In genomic region chr6:121099831-121100230, GRCm38 (mm10) we compare ENCODE assay signal across 16 mouse cellular contexts. TPM values are rescaled to one million over a fixed set of nuclear protein-coding genes. Genes with fewer than 3 reads are reported as not detected.
A peak's percentile ranks its signal among the peaks of the same experiment; 100 is the strongest.
DNase-seq lines count a peak whose midpoint lies in the region; ATAC-seq and TF ChIP-seq lines count a peak whose summit lies in the region.
"Had no signal": no experiment of that assay in that cellular context is flagged by ENCODE, and none has a peak within 500 bp of the region (broad histone marks: within the 10 kb centered on the region; RNA-seq: fewer than 3 reads in every experiment).

No protein-coding gene starts in this region.

- peak overlapping the region; percentile 22; the same call in 1 of the 2 replicates for H3K27ac ChIP-seq in cerebellum, adult 2 months (ENCODE audit: insufficient read depth, low read length)
- peak overlapping the region; percentile 22; the same call in 1 of the 2 replicates for H3K27ac ChIP-seq in heart, postnatal 0 days (ENCODE audit: low read depth)
- 0 out of 2 replicates have a peak overlapping the region, but pooled peaks have one; percentile 33 for H3K27ac ChIP-seq in midbrain, embryonic 10.5 days (replicated peaks)
- H3K27ac ChIP-seq in midbrain, embryonic 11.5 days (ENCODE audit: low read depth, low read length) = no peak overlapping the region
- peak overlapping the region; percentile 2; the same call in 1 of the 2 replicates for H3K27ac ChIP-seq in neural tube, embryonic 15.5 days (replicated peaks)
- H3K27ac ChIP-seq: embryonic facial prominence, embryonic 12.5 days; midbrain, embryonic 13.5 days had no signal

- H3K9me3 ChIP-seq in heart, postnatal 0 days (replicated peaks; ENCODE audit: control insufficient read depth, low read length) = no peaks in the 10 kb centered on the region
- no peaks in the 10 kb centered on the region for H3K9me3 ChIP-seq in midbrain, embryonic 10.5 days (replicated peaks)
- H3K9me3 ChIP-seq in midbrain, embryonic 11.5 days (ENCODE audit: control insufficient read depth, low read length) = no peaks in the 10 kb centered on the region
- H3K9me3 ChIP-seq in neural tube, embryonic 15.5 days (replicated peaks) = no peaks in the 10 kb centered on the region
- H3K9me3 ChIP-seq: embryonic facial prominence, embryonic 12.5 days; midbrain, embryonic 13.5 days had no signal

- 30% methylated on average over 7 of the region's 7 CpGs for WGBS in cerebellum, adult 2 months
- 56% methylated on average over 7 of the region's 7 CpGs for WGBS in heart, postnatal 0 days
- WGBS in midbrain, embryonic 10.5 days = 93% methylated on average over 7 of the region's 7 CpGs
- WGBS in midbrain, embryonic 11.5 days = 87% methylated on average over 7 of the region's 7 CpGs
- WGBS in neural tube, embryonic 15.5 days = 74% methylated on average over 7 of the region's 7 CpGs

- TF ChIP-seq POLR2A in cerebellum, adult 2 months (IDR thresholded peaks at IDR 0.05; ENCODE audit: borderline replicate concordance, insufficient read depth, low read length) = no peak

- ATAC-seq in heart, postnatal 0 days (ENCODE audit: insufficient read depth, low read depth) = no peak
- no peak for ATAC-seq in midbrain, embryonic 11.5 days (ENCODE audit: low FRiP score)
- no peak for ATAC-seq in neural tube, embryonic 15.5 days (ENCODE audit: low FRiP score)
- ATAC-seq: activated CD4-positive, CD25-positive, alpha-beta regulatory T cell, adult 4 months; midbrain, embryonic 13.5 days had no signal

- no peak for TF ChIP-seq CTCF in cerebellum, adult 2 months (IDR thresholded peaks at IDR 0.05; ENCODE audit: borderline replicate concordance, insufficient read depth, low read depth, low read length)
- no peak for TF ChIP-seq CTCF in heart, postnatal 0 days (IDR thresholded peaks at IDR 0.05; ENCODE audit: low read depth)

- no peaks in the 10 kb centered on the region for H3K27me3 ChIP-seq in cerebellum, adult 2 months (ENCODE audit: control insufficient read depth, insufficient read depth, low read length)
- no peaks in the 10 kb centered on the region for H3K27me3 ChIP-seq in heart, postnatal 0 days (ENCODE audit: control insufficient read depth, insufficient read depth, low read length)
- no peaks in the 10 kb centered on the region for H3K27me3 ChIP-seq in midbrain, embryonic 10.5 days (ENCODE audit: low read depth, poor library complexity, severe bottlenecking)
- H3K27me3 ChIP-seq in midbrain, embryonic 11.5 days (ENCODE audit: control insufficient read depth, insufficient read depth, low read length) = no peaks in the 10 kb centered on the region
- H3K27me3 ChIP-seq in neural tube, embryonic 15.5 days (replicated peaks) = no peaks in the 10 kb centered on the region
- H3K27me3 ChIP-seq: embryonic facial prominence, embryonic 12.5 days; midbrain, embryonic 13.5 days had no signal

- H3K9ac ChIP-seq in heart, postnatal 0 days (replicated peaks; ENCODE audit: low read depth, low read length) = no peak overlapping the region
- H3K9ac ChIP-seq in midbrain, embryonic 11.5 days (ENCODE audit: low read length) = no peak overlapping the region
- no peak overlapping the region for H3K9ac ChIP-seq in neural tube, embryonic 15.5 days (replicated peaks)
- H3K9ac ChIP-seq: embryonic facial prominence, embryonic 12.5 days; midbrain, embryonic 13.5 days had no signal

- peaks cover 85% of the 10 kb centered on the region for H3K4me1 ChIP-seq in cerebellum, adult 2 months (ENCODE audit: control insufficient read depth, insufficient read depth, low read length)
- H3K4me1 ChIP-seq in heart, postnatal 0 days (ENCODE audit: control insufficient read depth, insufficient read depth) = peaks cover 56% of the 10 kb centered on the region
- peaks cover 13% of the 10 kb centered on the region for H3K4me1 ChIP-seq in midbrain, embryonic 10.5 days
- no peaks in the 10 kb centered on the region; the same call in 1 of the 2 replicates for H3K4me1 ChIP-seq in midbrain, embryonic 11.5 days (ENCODE audit: control insufficient read depth, insufficient read depth, low read length)
- peaks cover 51% of the 10 kb centered on the region for H3K4me1 ChIP-seq in neural tube, embryonic 15.5 days

- DNase-seq in cerebellum, adult 2 months = no peak
- DNase-seq in cerebellum, adult 9-11 months = no peak
- DNase-seq in heart, postnatal 0 days (ENCODE audit: low spot score) = no peak
- DNase-seq in heart, postnatal 4 days = no peak
- DNase-seq in midbrain, embryonic 10.5 days (ENCODE audit: low spot score) = no peak
- DNase-seq in midbrain, embryonic 11.5 days (ENCODE audit: low spot score, missing footprints) = no peak
- DNase-seq in layer of hippocampus, adult 18-20 months (ENCODE audit: low spot score in 2 of 2) = no peak
- DNase-seq: kidney, adult 11 months; kidney, postnatal 10 days; lung, postnatal 14 days; thymus, adult 18-20 months had no signal

- H3K36me3 ChIP-seq in heart, postnatal 0 days (replicated peaks; ENCODE audit: control insufficient read depth, insufficient read depth, low read length) = peaks cover 9% of the 10 kb centered on the region; the same call in 1 of the 2 replicates
- H3K36me3 ChIP-seq in midbrain, embryonic 10.5 days = 0 out of 2 replicates have a peak, but pooled peaks cover 5% of the 10 kb centered on the region
- H3K36me3 ChIP-seq in midbrain, embryonic 11.5 days (ENCODE audit: control insufficient read depth, insufficient read depth, low read length) = no peaks in the 10 kb centered on the region
- no peaks in the 10 kb centered on the region for H3K36me3 ChIP-seq in neural tube, embryonic 15.5 days
- H3K36me3 ChIP-seq: embryonic facial prominence, embryonic 12.5 days had no signal

- TF ChIP-seq EP300 in heart, postnatal 0 days (IDR thresholded peaks at IDR 0.05; ENCODE audit: low read depth) = no peak

- H3K4me3 ChIP-seq in cerebellum, adult 2 months (replicated peaks; ENCODE audit: insufficient read depth, low read depth, low read length) = no peak overlapping the region
- no peak overlapping the region for H3K4me3 ChIP-seq in heart, postnatal 0 days (ENCODE audit: low read depth, low read length)
- no peak overlapping the region for H3K4me3 ChIP-seq in midbrain, embryonic 10.5 days
- no peak overlapping the region for H3K4me3 ChIP-seq in midbrain, embryonic 11.5 days (ENCODE audit: low read depth, low read length)
- H3K4me3 ChIP-seq in neural tube, embryonic 15.5 days (replicated peaks) = no peak overlapping the region
- H3K4me3 ChIP-seq: embryonic facial prominence, embryonic 12.5 days; midbrain, embryonic 13.5 days; myocyte had no signal

- H3K4me2 ChIP-seq in heart, postnatal 0 days (ENCODE audit: low read depth, low read length) = no peak overlapping the region
- H3K4me2 ChIP-seq in midbrain, embryonic 11.5 days = no peak overlapping the region
- H3K4me2 ChIP-seq in neural tube, embryonic 15.5 days = no peak overlapping the region
- H3K4me2 ChIP-seq: embryonic facial prominence, embryonic 12.5 days; midbrain, embryonic 13.5 days had no signal

RNA-seq across cellular contexts. Expression of gene Mical3, which starts 31.0 kb away (rescaled TPM):
- polyA plus RNA-seq in cerebellum, adult 2 months (2012; rRNA removed) = 75.7 and 82.7 TPM in 2 replicates
- total RNA-seq in heart, postnatal 0 days (2014; rRNA removed; ENCODE audit: low replicate concordance) = 79.3 and 94.8 TPM in 2 replicates
- 23.2 and 30.8 TPM in 2 replicates for polyA plus RNA-seq in heart, postnatal 0 days (2015; fragmentation: Nextera tagmentation; extraction: Ambion mirVana)
- total RNA-seq in heart, postnatal 4 days (2021) = 100 to 1,000 TPM; 201 to 216 TPM
- 9.0 and 10.2 TPM in 2 replicates for polyA plus RNA-seq in midbrain, embryonic 10.5 days (2016; fragmentation: Nextera tagmentation; extraction: Ambion mirVana)
- 11.8 and 12.8 TPM in 2 replicates for polyA plus RNA-seq in midbrain, embryonic 11.5 days (2014; fragmentation: Nextera tagmentation; extraction: Ambion mirVana)
- 30.3 and 35.2 TPM in 2 replicates for polyA plus RNA-seq in neural tube, embryonic 15.5 days (2015; fragmentation: Nextera tagmentation; extraction: Ambion mirVana)
- total RNA-seq in layer of hippocampus, adult 18-20 months (2021) = 10 to 100 TPM; 75.0 to 80.8 TPM
